Mouse (Mus musculus) urinary bladder, postnatal 14 days (tissue): Measurements from ENCODE around the gene Vps54.
"Not testable (repeated sequence)": the region's sequence is repeated elsewhere in the genome, so short reads cannot be mapped to it uniquely, and the experiment has no call there.

ENCODE experiments used
- DNase-seq: peaks from one replicate; pipeline ENCODE4 v3.0.0; 2021; ENCODE audit warnings: low spot score

The Vps54 gene

GRCm38 (mm10) chr11:21241351-21241750 is 2.3 kb downstream of the Vps54 start:
- DNase-seq = no peak

DNA sequence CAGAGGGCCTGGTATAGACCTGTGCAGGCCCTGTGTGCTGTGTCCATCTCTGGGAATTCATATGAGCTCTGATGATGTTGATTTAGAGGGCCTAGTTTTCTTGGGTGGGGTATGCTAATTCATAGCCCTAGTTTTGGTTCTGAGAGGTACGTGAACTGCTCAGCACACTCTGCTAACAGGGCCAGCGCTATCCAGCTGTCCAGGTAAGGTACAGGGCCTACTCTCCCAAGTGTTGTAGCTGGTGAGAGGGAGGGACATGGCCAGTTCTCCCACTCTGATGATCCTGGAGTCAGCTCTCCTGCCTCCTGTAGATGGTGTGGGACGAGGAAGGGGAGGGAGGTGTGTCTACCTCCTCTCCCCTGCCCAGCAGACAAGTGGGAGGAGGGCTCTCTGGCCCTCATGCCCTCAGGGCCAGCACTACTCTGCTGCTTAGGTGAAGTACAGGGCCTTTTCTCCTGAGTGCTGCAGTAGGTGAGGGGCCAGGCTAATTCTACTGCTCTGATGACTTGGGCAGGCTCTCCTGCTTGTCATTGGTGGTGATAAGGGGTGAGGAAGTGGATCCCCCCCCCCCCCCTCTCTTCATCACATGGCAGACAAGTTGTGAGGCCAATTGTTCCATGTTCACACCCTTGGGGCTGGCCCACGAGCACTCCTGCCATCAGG is 8.3 kb downstream of the Vps54 start:
- DNase-seq = no peak

DNA sequence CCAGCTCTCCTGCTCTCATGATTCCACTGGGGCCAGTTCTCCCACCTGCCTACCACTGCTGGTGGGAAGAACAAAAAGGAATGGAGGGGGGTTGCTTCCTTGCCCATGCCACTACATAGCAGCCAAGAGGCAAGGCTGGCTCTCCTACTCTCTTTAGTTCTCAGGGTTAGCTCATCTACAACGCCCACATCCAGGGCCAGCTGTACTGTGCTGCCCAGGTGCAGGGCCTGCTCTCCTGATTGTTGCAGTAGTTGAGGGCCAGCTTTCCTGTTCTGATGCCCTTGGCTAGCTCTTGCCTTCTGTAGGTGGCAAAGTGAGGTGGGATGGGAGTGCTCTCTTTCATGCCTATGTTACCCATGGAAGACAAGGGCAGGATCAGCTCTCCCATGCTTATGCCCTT is 8.9 kb downstream of the Vps54 start:
- no peak for DNase-seq

DNA sequence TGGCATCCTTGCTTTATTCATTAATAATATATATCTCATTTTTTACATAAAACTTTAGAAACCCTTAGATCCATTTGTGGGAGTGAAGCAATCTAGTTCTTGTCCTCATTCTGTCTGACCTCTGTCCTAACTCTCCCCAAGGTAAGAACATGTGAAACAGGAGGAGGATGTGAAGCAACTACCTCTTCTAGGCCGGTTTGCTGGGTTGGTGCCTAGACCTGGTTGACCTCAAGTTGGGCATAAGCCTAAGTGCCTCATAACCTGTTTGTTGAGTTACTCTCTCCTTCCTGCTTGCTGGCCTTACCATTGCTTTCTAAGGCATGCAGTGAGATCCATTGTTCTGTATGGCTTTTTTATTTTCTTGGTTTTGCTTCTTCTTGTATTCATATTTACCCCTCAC is 11.3 kb downstream of the Vps54 start:
- no peak for DNase-seq

GRCm38 (mm10) chr11:21258611-21259010 is 19.5 kb downstream of the Vps54 start:
- not testable (repeated sequence) for DNase-seq

DNA sequence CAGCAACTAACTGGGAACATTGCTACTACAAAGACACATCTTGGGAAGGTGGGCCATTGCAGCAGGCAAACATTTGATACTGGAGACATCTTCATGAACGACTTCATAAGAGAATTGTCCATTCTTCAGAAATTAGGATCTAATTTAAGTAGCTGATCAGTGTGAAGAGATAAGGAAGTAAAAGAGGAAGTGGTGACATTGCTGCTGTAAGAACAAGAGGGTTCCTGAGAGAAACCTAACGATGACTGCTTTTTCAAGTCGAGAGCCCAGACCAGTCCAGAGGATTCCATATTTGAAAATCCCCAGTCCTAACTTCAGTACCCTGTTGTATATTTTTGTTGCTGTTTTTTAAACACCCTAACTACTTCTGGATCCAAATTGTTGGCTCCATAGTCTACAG is 26.3 kb downstream of the Vps54 start:
- no peak for DNase-seq

GRCm38 (mm10) chr11:21276151-21276550 is 37.1 kb downstream of the Vps54 start:
- no peak for DNase-seq

- no peak for DNase-seq
These were observed 47.3 kb downstream of the Vps54 start for GRCm38 (mm10) chr11:21286391-21286790.

- not testable (repeated sequence) for DNase-seq
These were observed 49.1 kb downstream of the Vps54 start for GRCm38 (mm10) chr11:21288153-21288552.

DNA sequence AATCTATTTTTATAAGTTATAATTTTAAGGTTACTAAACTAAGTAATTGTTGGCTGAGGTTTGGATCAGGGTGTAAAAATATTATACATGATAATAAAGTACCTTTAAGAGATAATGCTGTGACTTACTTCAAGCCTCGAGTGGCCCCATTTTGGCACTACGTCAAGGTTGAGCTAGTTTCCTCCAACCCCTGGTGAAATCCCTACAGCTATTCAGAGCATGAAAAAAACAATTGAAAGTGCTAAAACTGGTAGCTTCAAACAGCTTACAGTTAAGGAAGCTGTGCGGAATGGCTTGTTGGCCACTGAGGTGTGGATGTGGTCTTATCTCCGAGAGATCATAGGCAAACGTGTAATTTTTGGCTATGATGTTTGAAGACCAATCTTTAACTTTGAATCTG is 56.4 kb downstream of the Vps54 start:
- DNase-seq = no peak

GRCm38 (mm10) chr11:21303619-21304018 is 64.5 kb downstream of the Vps54 start:
- no peak for DNase-seq

DNA sequence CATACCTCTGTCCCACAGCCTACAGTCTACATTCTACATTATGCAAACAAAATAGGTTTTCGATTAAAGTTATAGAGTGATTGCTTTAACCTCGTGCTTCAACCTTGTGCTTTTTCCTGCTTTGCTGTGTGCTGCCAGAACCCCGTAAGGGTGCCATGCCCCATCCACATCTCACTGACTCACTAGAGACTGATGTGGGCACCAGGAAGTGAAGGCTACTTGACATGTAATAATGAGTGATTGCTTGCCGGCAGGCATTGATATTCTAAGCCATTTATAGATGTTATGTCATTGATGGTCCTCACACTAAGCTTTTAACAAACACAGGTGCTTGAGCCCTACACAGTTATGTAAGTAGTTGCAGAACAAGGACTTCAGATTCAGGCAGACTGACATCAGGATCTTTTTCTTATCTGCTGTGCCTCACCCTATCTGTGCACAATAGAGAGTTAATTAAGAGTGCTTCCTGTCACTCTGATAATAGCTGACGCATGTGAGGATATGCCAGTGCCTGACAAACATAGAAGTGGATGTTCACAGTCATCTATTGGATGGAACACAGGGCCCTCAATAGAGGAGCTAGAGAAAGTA is 68.1 kb downstream of the Vps54 start:
- DNase-seq = no peak

GRCm38 (mm10) chr11:21308119-21308518 is 69.0 kb downstream of the Vps54 start:
- DNase-seq = no peak

DNA sequence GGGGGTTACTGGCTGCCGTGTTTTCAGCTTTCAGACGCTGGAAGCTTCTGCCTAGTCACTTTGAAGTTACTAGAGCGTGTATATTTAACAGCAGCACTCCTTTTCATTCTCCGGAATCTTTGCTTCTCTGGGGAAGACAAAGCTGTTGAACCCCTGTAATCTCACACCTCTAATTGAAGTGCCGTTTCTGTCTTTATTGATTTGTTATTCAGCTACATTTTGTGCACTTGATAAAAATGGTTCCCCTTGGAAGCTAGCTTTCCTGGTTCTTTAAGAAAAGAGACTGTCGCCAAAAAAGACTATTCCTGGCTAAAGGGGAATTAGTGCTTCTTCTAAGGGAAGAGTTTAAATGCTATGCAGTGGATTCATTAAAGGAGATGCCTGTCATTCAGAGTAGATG is 70.4 kb downstream of the Vps54 start:
- DNase-seq = no peak

- DNase-seq = peak; percentile 38
These were observed 75.0 kb downstream of the Vps54 start for GRCm38 (mm10) chr11:21313922-21314657.

GRCm38 (mm10) chr11:21321577-21321976 is 82.5 kb downstream of the Vps54 start:
- DNase-seq = no peak

- no peak for DNase-seq
These were observed 83.3 kb downstream of the Vps54 start for GRCm38 (mm10) chr11:21322349-21322748.

DNA sequence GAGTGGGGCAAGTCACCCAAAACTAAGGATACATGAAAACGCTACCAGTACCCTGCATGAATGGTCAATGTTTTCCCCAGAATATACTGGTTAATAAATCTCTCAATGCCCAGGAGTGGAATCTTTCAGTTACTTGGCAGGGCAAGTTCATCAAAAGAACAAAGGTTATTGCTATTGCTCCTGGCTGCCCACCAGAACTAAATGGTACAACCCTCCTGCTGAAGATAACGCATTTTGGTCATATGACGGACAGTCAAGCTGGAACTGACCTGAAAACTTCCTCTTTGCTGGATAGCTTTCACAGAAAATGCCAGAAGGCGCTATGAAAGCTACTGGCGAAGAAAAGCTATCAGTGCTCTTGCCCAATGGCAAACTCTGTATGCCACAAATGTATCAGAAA is 86.7 kb downstream of the Vps54 start:
- no peak for DNase-seq

DNA sequence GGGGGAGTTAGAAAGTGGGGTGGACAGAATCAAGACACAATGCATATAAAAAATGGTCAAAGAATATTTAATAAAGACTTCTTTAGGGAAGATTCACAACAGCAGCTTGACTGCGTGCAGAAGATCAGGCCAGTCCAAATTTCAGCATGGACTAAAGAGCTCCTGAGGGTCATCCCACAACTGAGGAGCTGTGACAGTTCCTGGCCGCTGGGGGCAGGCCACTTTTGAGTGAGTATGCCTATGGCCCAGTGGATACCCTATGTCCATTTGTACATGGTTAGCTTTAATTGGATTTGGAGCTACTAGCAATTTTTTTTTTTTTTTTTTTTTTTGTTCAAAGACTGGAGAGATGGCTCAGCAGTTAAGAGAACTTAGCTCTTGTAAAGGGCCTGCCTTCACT is 87.7 kb downstream of the Vps54 start:
- DNase-seq = no peak

GRCm38 (mm10) chr11:21327486-21327885 is 88.4 kb downstream of the Vps54 start:
- DNase-seq = no peak

- DNase-seq = no peak
These were observed 89.1 kb downstream of the Vps54 start for GRCm38 (mm10) chr11:21328141-21328540.

GRCm38 (mm10) chr11:21332639-21333295 is 93.7 kb downstream of the Vps54 start:
- DNase-seq = no peak

GRCm38 (mm10) chr11:21337855-21338254 is 98.8 kb downstream of the Vps54 start:
- no peak for DNase-seq
